Mouse (Mus musculus): ENCODE measurements around the gene Hdac9.

DNA sequence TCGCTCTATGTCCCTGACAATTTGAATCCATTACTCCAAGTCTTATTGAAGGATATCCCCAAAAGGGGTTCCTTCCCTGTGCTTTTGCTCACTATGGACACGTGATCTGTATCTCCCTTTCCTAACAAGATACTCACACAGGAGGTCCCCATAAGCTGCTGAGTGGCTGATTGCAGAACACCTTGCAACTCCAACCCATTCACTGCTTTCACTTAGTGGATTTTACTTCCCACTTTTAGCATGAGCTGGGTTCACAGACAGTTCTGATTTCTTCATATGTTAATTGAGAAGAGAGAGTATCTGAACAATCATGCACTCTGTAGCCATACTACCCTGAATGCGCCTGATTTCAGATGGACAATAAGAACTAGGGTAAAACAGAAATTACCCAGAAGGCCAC is 740.1 kb downstream of the Hdac9 start:
- TF ChIP-seq MYOD1 (IDR thresholded peaks at IDR 0.05; ENCODE audit: control insufficient read depth, insufficient read length, low read depth) (no peak), CTCF (IDR thresholded peaks at IDR 0.05; ENCODE audit: control insufficient read depth, insufficient read depth, insufficient read length) (no peak), MAX (IDR thresholded peaks at IDR 0.05) (no peak)

Measured in C2C12 (cell line).